Mouse (Mus musculus): Measurements from ENCODE around the gene Slc2a5.

GRCm38 (mm10) chr4:150136693-150137092, 17.6 kb downstream of the Slc2a5 start:
- TF ChIP-seq CTCF (IDR thresholded peaks at IDR 0.05; ENCODE audit: low read depth) = peak; percentile 92
- no peak for TF ChIP-seq EP300 (IDR thresholded peaks at IDR 0.05; ENCODE audit: low read depth)
